Mouse (Mus musculus): ENCODE measurements at regions not wholly inside any gene's neighbourhood (a gene's known extent, or its start where the extent isn't known, plus 50 kb on each side); places are given as distances from the start of the nearest gene placed in this dataset.
"Not testable (repeated sequence)": the region's sequence is repeated elsewhere in the genome, so short reads cannot be mapped to it uniquely, and the experiment has no call there.

DNA sequence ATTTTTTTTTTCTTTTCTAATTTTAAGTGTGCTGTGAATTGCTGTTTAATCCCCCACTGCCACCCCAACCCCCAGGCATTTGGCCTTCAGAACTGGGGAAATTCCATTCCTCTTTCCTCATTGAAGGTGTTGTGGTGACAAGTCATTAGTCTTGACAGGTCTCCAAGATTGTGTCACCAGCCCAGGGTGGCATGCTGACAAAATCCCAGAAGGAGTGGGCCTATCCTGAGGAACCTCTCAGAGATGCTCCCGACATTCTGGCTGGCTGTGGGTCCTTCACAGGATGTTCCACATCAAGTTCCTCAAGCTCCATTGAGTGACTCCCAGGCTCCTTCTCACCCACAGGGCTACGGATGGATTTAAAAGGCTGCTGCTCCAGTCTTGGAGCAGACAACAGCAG lies 91.7 kb downstream of the Btg1 start:
- no peaks in the 10 kb centered on the region for H3K9me3 ChIP-seq (replicated peaks; ENCODE audit: control insufficient read depth, insufficient read depth, low read length, poor library complexity, severe bottlenecking)
- no peak overlapping the region for H3K4me3 ChIP-seq (ENCODE audit: low read depth, low read length)
- H3K27me3 ChIP-seq (ENCODE audit: control insufficient read depth, insufficient read depth, low read length, poor library complexity, severe bottlenecking), result no peaks in the 10 kb centered on the region
- no peaks in the 10 kb centered on the region for H3K36me3 ChIP-seq (ENCODE audit: control insufficient read depth, insufficient read depth, low read length, poor library complexity, severe bottlenecking)
- H3K4me1 ChIP-seq (ENCODE audit: control insufficient read depth, insufficient read depth, low read length), result no peaks in the 10 kb centered on the region
- no peak overlapping the region for H3K27ac ChIP-seq (ENCODE audit: insufficient read depth, low read length)
- TF ChIP-seq CTCF (IDR thresholded peaks at IDR 0.05; ENCODE audit: low read depth, low read length) (no peak), POLR2A (IDR thresholded peaks at IDR 0.05; ENCODE audit: insufficient read depth, low read length) (no peak), EP300 (IDR thresholded peaks at IDR 0.05; ENCODE audit: insufficient read depth, low read depth, low read length) (no peak)
- no peak overlapping the region for H3K9ac ChIP-seq (ENCODE audit: low read depth, poor library complexity, severe bottlenecking)

- Histone ChIP-seq H3K36me3 (ENCODE audit: control insufficient read depth, insufficient read depth, low read length, poor library complexity, severe bottlenecking) (no peaks in the 10 kb centered on the region), H3K9me3 (replicated peaks; ENCODE audit: control insufficient read depth, insufficient read depth, low read length, poor library complexity, severe bottlenecking) (no peaks in the 10 kb centered on the region), H3K27me3 (ENCODE audit: control insufficient read depth, insufficient read depth, low read length, poor library complexity, severe bottlenecking) (no peaks in the 10 kb centered on the region), H3K9ac (ENCODE audit: low read depth, poor library complexity, severe bottlenecking) (no peak overlapping the region), H3K4me1 (ENCODE audit: control insufficient read depth, insufficient read depth, low read length) (no peaks in the 10 kb centered on the region), H3K4me3 (ENCODE audit: low read depth, low read length) (no peak overlapping the region), H3K27ac (ENCODE audit: insufficient read depth, low read length) (no peak overlapping the region)
- TF ChIP-seq POLR2A (IDR thresholded peaks at IDR 0.05; ENCODE audit: insufficient read depth, low read length), result no peak
- no peak for TF ChIP-seq CTCF (IDR thresholded peaks at IDR 0.05; ENCODE audit: low read depth, low read length)
- no peak for TF ChIP-seq EP300 (IDR thresholded peaks at IDR 0.05; ENCODE audit: insufficient read depth, low read depth, low read length)
These were observed 93.0 kb downstream of the Btg1 start for GRCm38 (mm10) chr10:96709698-96710356.

DNA sequence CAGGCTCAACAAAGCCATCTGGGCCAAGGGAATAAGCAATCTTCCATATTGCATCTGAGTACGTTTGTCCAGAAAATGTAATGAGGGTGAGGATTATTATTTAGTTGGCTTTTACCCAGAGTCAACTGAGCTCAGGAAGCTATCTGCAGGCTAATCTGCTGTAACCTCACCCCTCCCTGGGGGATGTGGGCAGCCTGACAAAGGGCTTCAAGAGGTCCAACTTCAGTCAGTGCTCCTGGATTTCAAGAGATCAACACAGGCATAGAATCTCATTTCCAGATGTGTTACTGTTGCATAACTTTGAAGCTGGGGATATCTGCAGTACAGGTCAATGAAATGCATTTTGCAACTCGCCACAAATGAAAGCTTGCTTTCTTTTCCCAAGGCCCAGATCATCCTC lies 95.2 kb downstream of the Btg1 start:
- H3K27ac ChIP-seq (ENCODE audit: insufficient read depth, low read length), result no peak overlapping the region
- H3K27me3 ChIP-seq (ENCODE audit: control insufficient read depth, insufficient read depth, low read length, poor library complexity, severe bottlenecking), result no peaks in the 10 kb centered on the region
- H3K36me3 ChIP-seq (ENCODE audit: control insufficient read depth, insufficient read depth, low read length, poor library complexity, severe bottlenecking), result no peaks in the 10 kb centered on the region
- H3K9me3 ChIP-seq (replicated peaks; ENCODE audit: control insufficient read depth, insufficient read depth, low read length, poor library complexity, severe bottlenecking), result no peaks in the 10 kb centered on the region
- TF ChIP-seq POLR2A (IDR thresholded peaks at IDR 0.05; ENCODE audit: insufficient read depth, low read length) (no peak), EP300 (IDR thresholded peaks at IDR 0.05; ENCODE audit: insufficient read depth, low read depth, low read length) (no peak), CTCF (IDR thresholded peaks at IDR 0.05; ENCODE audit: low read depth, low read length) (no peak)
- no peak overlapping the region for H3K9ac ChIP-seq (ENCODE audit: low read depth, poor library complexity, severe bottlenecking)
- no peaks in the 10 kb centered on the region for H3K4me1 ChIP-seq (ENCODE audit: control insufficient read depth, insufficient read depth, low read length)
- no peak overlapping the region for H3K4me3 ChIP-seq (ENCODE audit: low read depth, low read length)

- no peaks in the 10 kb centered on the region for H3K4me1 ChIP-seq (ENCODE audit: control insufficient read depth, insufficient read depth, low read length)
- H3K36me3 ChIP-seq (ENCODE audit: control insufficient read depth, insufficient read depth, low read length, poor library complexity, severe bottlenecking), result no peaks in the 10 kb centered on the region
- H3K4me3 ChIP-seq (ENCODE audit: low read depth, low read length), result no peak overlapping the region
- no peaks in the 10 kb centered on the region for H3K27me3 ChIP-seq (ENCODE audit: control insufficient read depth, insufficient read depth, low read length, poor library complexity, severe bottlenecking)
- no peak overlapping the region for H3K27ac ChIP-seq (ENCODE audit: insufficient read depth, low read length)
- TF ChIP-seq POLR2A (IDR thresholded peaks at IDR 0.05; ENCODE audit: insufficient read depth, low read length) (no peak), CTCF (IDR thresholded peaks at IDR 0.05; ENCODE audit: low read depth, low read length) (no peak), EP300 (IDR thresholded peaks at IDR 0.05; ENCODE audit: insufficient read depth, low read depth, low read length) (no peak)
- no peak overlapping the region for H3K9ac ChIP-seq (ENCODE audit: low read depth, poor library complexity, severe bottlenecking)
- no peaks in the 10 kb centered on the region for H3K9me3 ChIP-seq (replicated peaks; ENCODE audit: control insufficient read depth, insufficient read depth, low read length, poor library complexity, severe bottlenecking)
These were observed 97.9 kb downstream of the Btg1 start for GRCm38 (mm10) chr10:96714702-96715101.

DNA sequence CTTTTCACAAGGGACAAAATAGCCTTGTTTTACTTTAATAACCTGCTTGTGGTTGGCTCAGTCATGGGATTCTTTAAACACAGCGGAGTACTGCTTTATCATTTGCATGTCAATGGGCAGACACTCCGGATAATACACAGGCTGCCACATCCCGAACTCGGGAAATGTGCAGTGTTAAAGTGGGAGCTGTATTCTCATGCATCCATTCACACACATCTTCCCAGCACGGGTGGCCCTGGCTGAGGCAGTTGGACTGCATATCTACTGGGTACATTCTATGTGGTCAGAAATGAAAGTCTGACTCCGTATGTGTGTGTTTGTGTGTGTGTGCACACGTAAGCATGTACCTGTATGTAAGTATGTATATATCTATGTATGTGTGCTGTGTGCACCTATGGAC lies 100.5 kb downstream of the Btg1 start:
- peaks cover 2% of the 10 kb centered on the region for H3K4me1 ChIP-seq (ENCODE audit: control insufficient read depth, insufficient read depth, low read length)
- TF ChIP-seq POLR2A (IDR thresholded peaks at IDR 0.05; ENCODE audit: insufficient read depth, low read length) (no peak), EP300 (IDR thresholded peaks at IDR 0.05; ENCODE audit: insufficient read depth, low read depth, low read length) (no peak), CTCF (IDR thresholded peaks at IDR 0.05; ENCODE audit: low read depth, low read length) (no peak)
- H3K36me3 ChIP-seq (ENCODE audit: control insufficient read depth, insufficient read depth, low read length, poor library complexity, severe bottlenecking), result no peaks in the 10 kb centered on the region
- no peak overlapping the region for H3K27ac ChIP-seq (ENCODE audit: insufficient read depth, low read length)
- no peaks in the 10 kb centered on the region for H3K27me3 ChIP-seq (ENCODE audit: control insufficient read depth, insufficient read depth, low read length, poor library complexity, severe bottlenecking)
- no peak overlapping the region for H3K4me3 ChIP-seq (ENCODE audit: low read depth, low read length)
- no peak overlapping the region for H3K9ac ChIP-seq (ENCODE audit: low read depth, poor library complexity, severe bottlenecking)
- no peaks in the 10 kb centered on the region for H3K9me3 ChIP-seq (replicated peaks; ENCODE audit: control insufficient read depth, insufficient read depth, low read length, poor library complexity, severe bottlenecking)

GRCm38 (mm10) chr10:96718706-96719105 lies 101.9 kb downstream of the Btg1 start:
- not testable (repeated sequence) for H3K9ac ChIP-seq (ENCODE audit: low read depth, poor library complexity, severe bottlenecking); H3K4me3 ChIP-seq (ENCODE audit: low read depth, low read length); H3K27me3 ChIP-seq (ENCODE audit: control insufficient read depth, insufficient read depth, low read length, poor library complexity, severe bottlenecking); H3K9me3 ChIP-seq (replicated peaks; ENCODE audit: control insufficient read depth, insufficient read depth, low read length, poor library complexity, severe bottlenecking); H3K4me1 ChIP-seq (ENCODE audit: control insufficient read depth, insufficient read depth, low read length); H3K36me3 ChIP-seq (ENCODE audit: control insufficient read depth, insufficient read depth, low read length, poor library complexity, severe bottlenecking); H3K27ac ChIP-seq (ENCODE audit: insufficient read depth, low read length)
